Mouse (Mus musculus) hindbrain, embryonic 11.5 days (tissue): Measurements from ENCODE around the gene Ntmt1. TPM values are rescaled to one million over a fixed set of nuclear protein-coding genes. Genes with fewer than 3 reads are reported as not detected.

ENCODE experiments used
- ATAC-seq: fragments of 200-750 bp; cut with Nextera tagmentation; 2 replicates; pipeline ENCODE4 v1.8.0; 2017; ENCODE audit warnings: mild to moderate bottlenecking, moderate TSS enrichment, moderate library complexity; ENCODE audit not compliant: low FRiP score
- DNase-seq: peaks from one replicate; pipeline ENCODE4 v3.0.0-alpha.2; 2015; ENCODE audit warnings: low spot score
- H3K27ac ChIP-seq: fragments of 300-500 bp; sonication (generic); 2 replicates; pipeline ENCODE4 v1.5.1; 2014; ENCODE audit warnings: mild to moderate bottlenecking, low read depth, low read length
- H3K27me3 ChIP-seq: fragments of 300-500 bp; sonication (generic); 2 replicates; pipeline ENCODE4 v1.6.1; 2014; ENCODE audit warnings: mild to moderate bottlenecking, low read length, moderate library complexity, mixed read lengths; ENCODE audit not compliant: control insufficient read depth, insufficient read depth
- H3K36me3 ChIP-seq: fragments of 300-500 bp; sonication (generic); 2 replicates; pipeline ENCODE4 v1.6.1; 2014; ENCODE audit warnings: mild to moderate bottlenecking, low read length, moderate library complexity, mixed read lengths; ENCODE audit not compliant: control insufficient read depth, insufficient read depth
- H3K4me1 ChIP-seq: fragments of 300-500 bp; sonication (generic); replicated peaks from 2 replicates; pipeline ENCODE4 v1.6.1; 2014; ENCODE audit warnings: low read length, mixed read lengths; ENCODE audit not compliant: control insufficient read depth, insufficient read depth
- H3K4me2 ChIP-seq: fragments of 300-500 bp; sonication (generic); replicated peaks from 2 replicates; pipeline ENCODE4 v1.6.1; 2014; ENCODE audit warnings: mild to moderate bottlenecking, low read depth, low read length
- H3K4me3 ChIP-seq: fragments of 300-500 bp; sonication (generic); 2 replicates; pipeline ENCODE4 v1.5.1; 2014; ENCODE audit warnings: low read depth, low read length
- H3K9ac ChIP-seq: fragments of 300-500 bp; sonication (generic); 2 replicates; pipeline ENCODE4 v1.6.1; 2014; ENCODE audit warnings: low read depth, low read length
- H3K9me3 ChIP-seq: fragments of 300-500 bp; sonication (generic); 2 replicates; pipeline ENCODE4 v1.6.1; 2016; ENCODE audit warnings: low read length; ENCODE audit not compliant: control insufficient read depth
- WGBS: fragments of 180-500 bp; shearing (Covaris S2); extraction: QIAGEN DNeasy Blood & Tissue Kit; methylation state at CpG from one replicate; pipeline ENCODE4 v1.1.7; 2014; 5-methylcytosine and 5-hydroxymethylcytosine counted together
- polyA plus RNA-seq: library from polyadenylated mRNA; unstranded; fragments of >200 nt; fragmentation: Nextera tagmentation; extraction: Ambion mirVana; gene quantifications from 2 replicates; pipeline ENCODE4 v1.2.1, GENCODE M21; 2014

The Ntmt1 gene
- polyA plus RNA-seq, 1 experiment from 2014 or later, result 108 TPM

GRCm38 (mm10) chr2:30823385-30824153 lies 15.9 kb downstream of the Ntmt1 start:
- H3K4me2 ChIP-seq, result no peak overlapping the region
- DNase-seq, result no peak
- H3K4me3 ChIP-seq, result no peak overlapping the region
- no peaks in the 10 kb centered on the region for H3K27me3 ChIP-seq
- no peaks in the 10 kb centered on the region for H3K9me3 ChIP-seq
- peaks cover 8% of the 10 kb centered on the region for H3K4me1 ChIP-seq
- 78% methylated on average over 13 of the region's 13 CpGs for WGBS
- no peak overlapping the region for H3K27ac ChIP-seq
- no peak overlapping the region for H3K9ac ChIP-seq
- no peak for ATAC-seq
- H3K36me3 ChIP-seq, result peaks cover 15% of the 10 kb centered on the region

- Histone ChIP-seq H3K4me3 (peak overlapping the region; percentile 98), H3K36me3 (peaks cover 7% of the 10 kb centered on the region), H3K4me2 (peak overlapping the region; percentile 97), H3K9ac (peak overlapping the region; percentile 83), H3K9me3 (no peaks in the 10 kb centered on the region), H3K4me1 (peaks cover 10% of the 10 kb centered on the region), H3K27me3 (no peaks in the 10 kb centered on the region), H3K27ac (peak overlapping the region; percentile 62; the same call in 1 of the 2 replicates)
- ATAC-seq, result no peak; the same call in 1 of the 2 replicates
- peak; percentile 59 for DNase-seq
- 40% methylated on average over 26 of the region's 26 CpGs for WGBS
Measured at GRCm38 (mm10) chr2:30826825-30827748, 19.5 kb downstream of the Ntmt1 start.

GRCm38 (mm10) chr2:30827749-30828475 lies 20.3 kb downstream of the Ntmt1 start:
- under 1% methylated on average over 63 of the region's 63 CpGs for WGBS
- Histone ChIP-seq H3K9me3 (no peaks in the 10 kb centered on the region), H3K9ac (peak overlapping the region; percentile 83), H3K4me2 (peak overlapping the region; percentile 97), H3K4me1 (peaks cover 10% of the 10 kb centered on the region), H3K36me3 (peaks cover 3% of the 10 kb centered on the region), H3K4me3 (peak overlapping the region; percentile 98), H3K27me3 (no peaks in the 10 kb centered on the region), H3K27ac (peak overlapping the region; percentile 62; the same call in 1 of the 2 replicates)
- ATAC-seq (peak; percentile 84), DNase-seq (peak; percentile 98)

- no peak overlapping the region for H3K27ac ChIP-seq
- H3K4me1 ChIP-seq, result peaks cover 10% of the 10 kb centered on the region
- ATAC-seq, result no peak
- H3K9me3 ChIP-seq, result no peaks in the 10 kb centered on the region
- no peak for DNase-seq
- WGBS, result 29% methylated on average over 5 of the region's 5 CpGs
- no peaks in the 10 kb centered on the region for H3K27me3 ChIP-seq
- H3K4me3 ChIP-seq, result no peak overlapping the region
- no peak overlapping the region for H3K9ac ChIP-seq
- H3K36me3 ChIP-seq, result peaks cover 2% of the 10 kb centered on the region; the same call in 1 of the 2 replicates
- H3K4me2 ChIP-seq, result no peak overlapping the region
Measured at GRCm38 (mm10) chr2:30829315-30829714, 21.7 kb downstream of the Ntmt1 start.

GRCm38 (mm10) chr2:30830283-30830795 lies 22.7 kb downstream of the Ntmt1 start, which contains the start of gene Asb6:
Asb6 (minus strand) TSS chr2:30830333.
- ATAC-seq (no peak), DNase-seq (no peak)
- Histone ChIP-seq H3K36me3 (no peaks in the 10 kb centered on the region; the same call in 1 of the 2 replicates), H3K9me3 (no peaks in the 10 kb centered on the region), H3K4me1 (peaks cover 10% of the 10 kb centered on the region), H3K4me2 (no peak within 1 kb of the TSS), H3K27me3 (no peaks in the 10 kb centered on the region), H3K4me3 (no peak within 1 kb of the TSS), H3K9ac (no peak within 1 kb of the TSS), H3K27ac (no peak within 1 kb of the TSS)
- WGBS, result 10% methylated on average over 4 of the region's 4 CpGs

- H3K36me3 ChIP-seq, result no peaks in the 10 kb centered on the region
- H3K9me3 ChIP-seq, result no peaks in the 10 kb centered on the region
- no peak overlapping the region for H3K4me2 ChIP-seq
- no peak for DNase-seq
- 44% methylated on average over 5 of the region's 5 CpGs for WGBS
- no peaks in the 10 kb centered on the region for H3K27me3 ChIP-seq
- no peak overlapping the region for H3K9ac ChIP-seq
- no peak for ATAC-seq
- no peak overlapping the region for H3K4me3 ChIP-seq
- peaks cover 5% of the 10 kb centered on the region; the same call in 1 of the 2 replicates for H3K4me1 ChIP-seq
- H3K27ac ChIP-seq, result peak overlapping the region; percentile 65
Measured at GRCm38 (mm10) chr2:30833644-30834043, 26.0 kb downstream of the Ntmt1 start.

- Histone ChIP-seq H3K9ac (no peak within 1 kb of the TSS), H3K4me3 (no peak within 1 kb of the TSS), H3K4me1 (peaks cover 3% of the 10 kb centered on the region; the same call in 1 of the 2 replicates), H3K4me2 (no peak within 1 kb of the TSS), H3K9me3 (no peaks in the 10 kb centered on the region), H3K27ac (no peak within 1 kb of the TSS; the same call in 1 of the 2 replicates), H3K36me3 (no peaks in the 10 kb centered on the region), H3K27me3 (no peaks in the 10 kb centered on the region)
- DNase-seq (no peak), ATAC-seq (no peak)
- 64% methylated on average over 9 of the region's 10 CpGs for WGBS
Measured at GRCm38 (mm10) chr2:30834373-30835022, 26.9 kb downstream of the Ntmt1 start, which contains the start of gene Prrx2. Prrx2 (plus strand) TSS chr2:30834972.
